Mouse (Mus musculus) left cerebral cortex, postnatal 4 days (tissue): ENCODE results near the gene Csnk2b. TPM values are rescaled to one million over a fixed set of nuclear protein-coding genes. Genes with fewer than 3 reads are reported as not detected.
"Not testable (repeated sequence)": the region's sequence is repeated elsewhere in the genome, so short reads cannot be mapped to it uniquely, and the experiment has no call there.

ENCODE experiments used
- DNase-seq: peaks from one replicate; pipeline ENCODE4 v3.0.0-alpha.2; 2022
- intact Hi-C: fragments of 180-260 bp; cut with DNase I; formaldehyde crosslinking; loops from one replicate; pipeline ENCODE4 v1.15.1; 2025
- total RNA-seq, 2 experiments: library from RNA; stranded (reverse); gene quantifications; 2 replicates each; pipeline ENCODE4 v1.2.3; 2021

The Csnk2b gene
- total RNA-seq, 2 experiments from 2014 or later = 210 to 214 TPM

DNA sequence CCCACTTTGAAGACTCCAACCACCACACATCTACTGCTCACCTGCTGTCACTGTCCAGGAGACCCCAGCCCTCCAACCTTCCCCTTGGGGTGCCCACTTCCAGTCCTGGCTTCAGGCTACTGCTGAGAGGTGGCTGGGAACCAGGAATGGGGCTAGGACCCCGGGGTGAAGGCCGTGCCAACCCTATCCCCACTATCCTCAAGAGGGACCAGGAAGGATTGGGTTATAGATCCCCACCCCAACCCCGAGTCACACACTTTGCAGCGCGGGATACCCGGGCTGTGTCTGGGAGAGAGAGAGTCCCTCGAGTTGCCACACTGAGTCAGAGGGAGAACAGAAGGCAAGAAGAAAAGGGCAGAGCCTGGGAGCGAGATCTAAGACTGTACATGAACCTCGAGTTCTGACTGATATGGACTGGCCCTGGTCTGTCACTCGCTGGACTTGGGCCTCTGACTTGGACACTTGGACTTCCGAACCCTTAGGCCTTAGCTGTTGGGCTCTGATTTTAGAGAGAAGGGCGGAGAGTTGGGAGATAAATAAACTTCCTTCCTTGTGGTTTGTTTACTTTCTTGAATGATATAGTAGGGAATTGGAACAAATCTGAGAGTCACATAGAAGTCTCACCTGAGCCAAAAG lies 2.5 kb upstream of the Csnk2b start:
- DNase-seq, intact Hi-C loops: not testable (repeated sequence)

DNA sequence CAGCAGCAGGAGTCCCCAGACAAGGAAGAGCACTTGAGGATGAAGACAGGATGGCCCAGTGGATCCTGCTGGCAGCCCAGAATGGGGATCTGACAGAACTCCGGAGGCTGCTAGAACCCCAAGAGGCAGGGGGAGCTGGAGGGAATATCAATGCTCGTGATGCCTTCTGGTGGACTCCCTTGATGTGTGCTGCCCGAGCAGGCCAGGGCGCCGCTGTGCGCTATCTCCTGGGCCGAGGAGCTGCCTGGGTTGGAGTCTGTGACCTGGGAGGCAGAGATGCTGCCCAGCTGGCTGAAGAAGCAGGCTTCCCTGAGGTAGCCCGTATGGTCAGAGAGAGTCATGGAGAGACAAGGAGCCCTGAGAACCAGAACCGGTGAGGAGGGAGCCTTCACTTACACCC lies 1.4 kb upstream of the Csnk2b start:
- intact Hi-C loops, DNase-seq: not testable (repeated sequence)

DNA sequence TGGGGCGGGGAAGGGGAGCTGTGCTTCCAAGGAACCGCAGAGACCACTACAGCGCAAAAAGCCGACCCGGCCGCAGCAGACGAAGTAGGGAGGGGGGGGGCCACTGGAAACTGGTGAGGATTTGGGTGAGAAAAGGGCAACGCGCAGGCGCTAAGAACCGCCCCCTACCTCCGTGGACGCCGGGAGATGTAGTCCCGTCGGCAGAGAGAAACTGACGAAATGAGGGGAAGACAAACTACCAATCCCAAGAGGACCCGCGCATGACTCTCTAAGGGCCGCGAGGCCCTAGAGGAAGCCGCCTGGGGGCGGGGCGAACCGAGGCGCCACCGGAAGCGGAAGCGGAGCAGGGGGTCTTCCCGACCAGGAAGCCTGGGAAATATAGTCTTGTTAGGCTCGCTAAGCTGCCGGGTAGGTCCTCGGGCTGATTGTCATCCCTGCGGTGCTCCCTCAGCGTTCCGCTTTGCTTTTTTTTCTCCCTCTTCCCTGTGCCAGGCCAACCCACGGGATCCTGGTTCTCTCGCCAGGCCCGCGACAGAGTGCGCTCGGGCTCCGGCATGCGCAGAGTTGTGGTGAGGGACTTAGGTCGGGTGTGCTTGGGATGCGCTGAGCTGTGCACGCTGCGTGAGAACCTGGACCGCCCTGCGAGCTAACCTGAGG lies 582 bp downstream of the Csnk2b start, which contains the start of gene Gpank1:
Gene Gpank1 (plus strand): TSS at position 313 of the 657 bp plus-strand sequence.
- intact Hi-C loops = no loop called here
- DNase-seq = peak; percentile 99

DNA sequence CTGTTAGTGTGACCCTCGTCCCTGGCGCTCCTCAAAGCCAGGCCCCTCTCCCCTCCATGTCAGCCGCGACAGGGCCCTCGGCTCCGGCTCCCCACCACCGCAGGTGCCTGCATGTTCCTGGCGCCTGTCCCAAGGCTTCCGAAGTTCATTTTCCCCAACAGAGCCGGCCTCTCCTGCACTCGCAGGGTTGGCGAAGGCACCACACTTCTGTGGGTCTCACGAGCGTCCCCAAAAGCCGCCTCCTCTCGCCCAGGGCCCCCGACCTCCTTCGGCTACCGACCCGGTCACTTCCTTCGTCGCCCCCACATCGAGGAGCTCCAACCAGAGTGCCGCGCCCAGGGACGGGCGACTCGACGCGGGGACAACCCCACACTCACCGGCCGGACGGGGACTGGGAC lies 1.1 kb downstream of the Csnk2b start:
- DNase-seq = peak; percentile 47

DNA sequence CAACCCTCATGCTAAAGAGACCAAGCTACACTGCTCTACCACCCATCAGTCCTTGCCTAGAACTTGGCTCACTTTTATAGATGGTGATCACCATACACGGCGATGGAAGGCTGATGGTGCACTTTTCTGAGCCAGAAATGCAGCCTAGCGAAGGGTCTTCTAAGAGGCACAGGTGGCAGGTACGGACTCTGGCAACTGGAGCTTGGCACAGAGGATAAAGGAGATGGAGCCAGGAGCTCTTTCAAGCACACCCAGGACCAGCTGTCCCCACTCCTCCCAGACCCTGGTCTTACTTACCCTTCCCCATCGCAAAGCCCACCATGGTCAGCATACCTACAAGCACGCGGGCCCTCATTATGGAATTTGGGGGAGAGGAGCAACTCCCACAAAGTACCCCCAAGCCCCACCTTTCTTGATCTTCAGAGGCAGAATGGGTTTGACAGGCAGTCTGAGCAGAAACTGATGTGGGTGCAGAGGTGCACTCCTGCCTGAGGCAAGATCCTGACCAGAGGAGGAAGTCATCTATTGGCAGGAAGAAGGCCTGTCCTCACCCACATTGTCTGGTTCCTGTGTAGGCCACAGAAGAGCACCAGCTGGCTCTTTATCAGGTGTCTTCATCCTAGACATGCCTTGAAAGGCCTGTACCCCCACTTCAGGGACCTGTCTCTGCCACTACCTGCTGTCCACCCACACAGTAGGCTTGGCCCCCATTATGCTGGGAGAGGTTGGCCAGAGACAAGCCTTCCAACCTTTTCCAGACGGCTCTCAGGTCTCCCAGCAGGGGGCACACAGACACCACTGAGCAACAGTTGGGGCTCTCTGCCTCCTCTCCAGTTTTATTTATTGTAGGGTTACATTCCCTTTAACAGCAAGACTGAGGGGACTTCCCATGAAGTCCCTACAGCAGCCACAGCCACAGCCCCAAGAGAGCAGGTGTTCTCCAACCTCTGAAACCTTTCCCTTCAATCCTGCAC lies 6.5 kb downstream of the Csnk2b start, which contains the start of gene Ly6g5b:
Gene Ly6g5b (minus strand): TSS at position 383 of the 974 bp plus-strand sequence.
- intact Hi-C loops = no loop called here
- no peak for DNase-seq

More for the DNA sequence above, 1.1 kb downstream of the Csnk2b start:
- intact Hi-C loops = no loop called here

DNA sequence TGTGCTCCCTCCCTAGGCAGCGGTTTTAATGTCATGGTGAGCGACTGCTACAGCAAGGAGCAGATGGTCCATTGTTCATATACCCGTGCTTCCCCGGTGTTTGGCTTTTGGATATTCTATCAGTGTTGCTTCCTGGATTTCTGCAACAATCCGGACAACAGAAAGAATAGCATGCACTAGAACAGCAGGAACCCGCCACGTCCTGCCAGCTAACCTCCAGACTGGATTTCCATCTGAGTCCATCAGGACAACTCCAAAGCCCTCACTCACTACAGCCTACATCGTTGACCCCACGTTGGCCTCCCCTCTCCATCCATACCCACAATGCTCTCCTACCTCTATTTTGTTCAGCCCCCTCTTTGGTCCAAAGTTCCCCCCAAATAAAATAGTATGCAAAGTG lies 10.1 kb downstream of the Csnk2b start:
- DNase-seq = no peak
- intact Hi-C loops = loop anchor here (5.0 kb wide), 1 partner anchor 99 kb away; no protein-coding TSS in a partner anchor

DNA sequence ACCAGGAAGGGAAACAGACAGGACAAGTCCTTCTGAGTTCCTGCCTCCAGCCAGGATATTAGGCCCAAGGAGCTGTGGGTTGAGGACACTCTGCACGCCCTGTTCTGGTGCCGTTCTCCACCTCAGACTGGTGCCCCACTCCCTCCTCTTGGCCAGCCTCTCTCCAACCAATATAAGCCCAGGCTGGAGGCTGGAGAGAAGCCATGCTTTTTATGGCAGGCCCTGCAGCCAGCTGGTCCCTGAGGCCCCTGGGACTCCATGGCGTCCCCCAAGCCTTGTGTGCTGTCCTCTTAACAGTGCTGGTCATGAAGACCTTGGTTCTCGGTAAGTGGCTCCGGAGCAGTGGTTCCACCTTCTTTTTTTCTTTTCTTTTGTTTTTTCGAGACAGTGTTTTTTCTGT lies 13.8 kb downstream of the Csnk2b start, which contains the start of gene Ly6g5c:
Gene Ly6g5c (plus strand): TSS at position 183 of the 400 bp plus-strand sequence.
- peak; percentile 70 for DNase-seq
- intact Hi-C loops = no loop called here

DNA sequence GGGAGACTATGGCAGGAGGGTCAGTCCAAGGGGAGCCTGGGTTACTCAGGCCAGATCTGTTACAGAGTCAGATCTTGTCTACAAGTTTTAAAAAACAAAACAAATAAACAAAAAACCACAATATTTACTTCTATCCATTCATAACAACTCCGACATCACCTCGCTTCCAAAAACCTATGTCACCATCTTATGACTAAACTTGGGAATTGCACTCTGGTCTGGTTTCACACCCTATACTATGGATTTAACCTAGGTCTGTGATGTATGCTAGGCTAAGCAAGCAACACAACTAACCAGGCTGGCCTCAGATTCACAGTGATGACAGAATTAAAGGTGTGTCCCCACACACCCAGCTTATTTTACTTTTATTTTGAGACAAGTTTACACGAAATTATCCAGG lies 15.3 kb downstream of the Csnk2b start:
- DNase-seq = no peak

DNA sequence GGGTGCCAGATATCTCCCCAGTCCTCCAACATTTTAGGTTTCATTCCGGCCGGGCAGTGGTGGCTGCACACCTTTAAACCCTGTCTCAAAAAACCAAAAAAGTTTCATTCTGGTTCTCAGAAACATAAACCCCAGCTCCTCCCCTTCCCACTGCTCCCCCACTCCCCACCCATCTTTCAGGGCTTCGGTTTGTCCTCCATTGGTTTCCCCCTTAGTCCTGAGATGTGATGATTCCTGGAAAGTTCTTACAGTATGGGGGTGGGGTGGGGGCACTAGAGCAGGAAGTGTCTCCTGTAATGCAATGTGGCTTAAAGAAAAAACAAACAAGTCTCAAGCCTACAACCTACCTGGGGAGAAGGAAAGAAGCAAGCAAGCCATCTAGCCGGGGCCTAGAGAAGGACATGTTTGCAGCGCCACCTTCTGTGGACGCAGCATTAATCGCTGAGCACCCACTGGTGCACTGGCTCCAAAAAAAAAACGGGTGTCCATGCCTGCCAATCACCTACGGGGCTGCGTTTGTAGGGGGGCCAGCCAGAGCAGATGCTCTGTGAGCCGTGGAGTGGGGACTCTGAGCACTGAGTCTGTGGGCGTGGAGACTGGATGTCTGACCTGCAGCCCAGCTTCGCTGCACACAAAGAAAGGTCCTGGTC lies 16.0 kb downstream of the Csnk2b start:
- intact Hi-C loops = no loop called here
- peak; percentile 71 for DNase-seq

More for the DNA sequence above, 15.3 kb downstream of the Csnk2b start:
- intact Hi-C loops = no loop called here

DNA sequence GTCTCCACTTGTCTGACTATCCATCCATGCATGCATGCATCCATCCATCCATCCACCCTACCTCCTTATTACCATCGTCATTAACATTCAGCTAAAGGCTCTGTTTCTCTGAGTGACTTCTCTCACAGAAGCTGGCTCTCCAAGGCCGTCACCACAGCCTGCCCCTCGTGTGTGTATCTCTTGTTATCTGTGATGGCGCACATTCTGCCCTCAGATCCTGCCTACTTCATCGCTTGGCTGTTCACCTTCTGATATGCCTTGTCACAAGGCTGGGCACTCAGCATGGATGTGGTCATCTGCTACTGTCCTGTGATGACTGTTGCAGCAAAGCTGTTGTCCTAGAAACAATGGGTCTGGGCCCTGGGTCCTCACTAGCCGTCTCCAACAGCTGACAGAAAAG lies 17.1 kb downstream of the Csnk2b start:
- no peak for DNase-seq
- intact Hi-C loops = no loop called here

DNA sequence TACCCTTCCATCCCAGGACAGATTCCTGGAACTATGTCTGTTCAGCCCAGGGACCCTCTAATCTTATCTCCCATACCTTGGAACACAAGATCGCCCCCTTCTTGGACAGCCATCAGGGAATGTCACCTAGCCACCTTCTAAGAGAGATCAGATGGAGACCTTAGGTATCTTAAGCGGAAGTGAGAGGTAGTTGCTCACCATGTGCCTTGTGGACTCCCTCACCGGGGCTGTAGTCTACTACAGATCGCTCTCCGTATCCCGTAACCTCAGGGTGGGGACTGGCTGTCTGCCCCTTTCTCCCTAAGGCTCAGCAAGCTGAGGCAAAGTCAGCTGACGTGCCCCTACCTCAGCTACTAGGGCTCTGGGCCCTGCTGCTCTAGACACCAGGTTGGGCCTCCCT lies 17.8 kb downstream of the Csnk2b start:
- intact Hi-C loops = no loop called here
- no peak for DNase-seq

DNA sequence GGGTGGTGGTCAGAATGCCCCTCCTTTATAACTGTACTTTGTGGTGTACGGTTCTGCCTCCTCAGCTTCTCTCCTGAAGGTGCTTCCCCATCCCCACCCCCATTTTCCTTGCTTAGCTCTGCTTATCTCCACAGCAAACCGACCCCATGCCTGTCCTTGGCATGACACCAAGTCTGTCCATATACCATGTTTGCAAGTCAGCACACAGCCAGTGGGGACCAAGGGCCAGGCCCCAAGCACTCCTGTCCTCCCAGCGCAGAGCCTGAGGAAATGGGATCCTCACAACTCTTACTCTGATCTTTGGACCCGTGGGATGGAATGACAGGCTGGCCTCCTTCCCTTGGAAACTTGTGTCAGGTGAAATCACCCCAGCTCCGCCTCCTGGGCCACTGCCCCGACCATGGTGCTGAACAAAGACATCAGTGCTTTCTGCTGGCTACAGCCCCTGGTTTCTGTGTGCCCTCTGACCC lies 18.6 kb downstream of the Csnk2b start:
- intact Hi-C loops = no loop called here
- DNase-seq = no peak

DNA sequence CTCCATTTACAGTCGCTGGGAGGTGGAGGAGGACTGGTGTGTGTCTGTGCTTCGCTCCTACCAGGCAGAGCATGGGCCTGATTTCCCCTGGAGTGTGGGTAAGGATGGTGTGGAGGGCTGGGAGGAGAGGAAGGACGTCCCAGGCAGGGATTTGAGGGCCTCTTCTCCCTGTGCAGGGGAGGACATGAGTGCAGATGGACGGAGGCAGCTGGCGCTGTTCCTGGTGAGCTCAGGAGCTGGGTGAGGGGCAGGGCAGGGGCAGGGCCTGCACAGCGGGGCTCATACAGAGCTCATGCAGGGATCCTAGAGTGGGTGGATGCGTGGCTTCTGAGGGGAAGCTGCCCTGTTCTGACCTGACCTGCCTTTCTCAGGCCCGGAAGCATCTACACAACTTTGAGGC lies 19.6 kb downstream of the Csnk2b start:
- DNase-seq = no peak
- intact Hi-C loops = no loop called here

DNA sequence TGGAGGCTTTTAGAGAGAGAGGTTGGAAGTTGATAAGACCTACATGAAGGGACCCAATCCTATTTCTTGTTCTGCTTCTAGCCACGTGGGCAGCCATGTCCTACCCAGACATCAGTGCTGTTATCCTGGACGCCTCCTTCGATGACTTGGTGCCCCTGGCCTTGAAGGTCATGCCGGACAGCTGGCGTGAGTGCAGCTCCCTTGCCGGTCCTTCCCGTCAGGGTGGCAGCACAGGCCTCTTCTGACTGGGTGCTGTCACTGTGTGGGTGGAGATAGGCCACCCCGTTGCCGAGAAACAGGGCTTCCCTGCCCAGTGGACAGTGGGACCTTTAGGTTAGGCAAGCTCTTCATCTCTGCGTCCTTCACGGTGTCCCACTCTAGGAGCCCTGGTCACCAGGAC lies 20.7 kb downstream of the Csnk2b start:
- no peak for DNase-seq
- intact Hi-C loops = no loop called here

DNA sequence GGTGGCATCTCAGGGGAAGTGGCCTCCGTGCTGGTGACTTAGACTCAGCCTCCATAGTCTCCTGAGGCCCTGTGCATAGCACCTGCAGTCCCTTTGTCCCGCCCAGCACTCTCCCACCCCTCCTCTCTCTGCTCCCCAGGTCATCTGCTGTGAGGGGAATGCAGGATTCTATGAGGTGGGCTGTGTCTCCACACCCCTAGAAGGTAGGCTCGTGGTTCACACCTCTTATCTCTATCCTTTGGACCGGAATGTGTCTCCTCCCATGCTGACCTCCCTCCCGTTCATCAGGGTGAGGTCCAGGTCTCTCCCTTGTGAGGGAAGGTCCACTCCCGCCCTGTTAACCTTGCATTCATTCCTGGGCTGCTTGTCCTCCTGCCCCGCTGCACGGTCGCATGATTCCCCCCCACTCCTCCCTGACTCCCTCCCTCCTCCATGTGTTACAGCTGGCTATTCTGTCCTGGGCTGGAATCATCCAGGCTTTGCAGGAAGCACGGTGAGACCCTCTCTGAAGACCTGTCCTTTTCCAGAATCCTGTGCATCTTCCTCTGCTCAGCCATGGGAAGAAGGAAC lies 21.6 kb downstream of the Csnk2b start:
- intact Hi-C loops = no loop called here
- no peak for DNase-seq

DNA sequence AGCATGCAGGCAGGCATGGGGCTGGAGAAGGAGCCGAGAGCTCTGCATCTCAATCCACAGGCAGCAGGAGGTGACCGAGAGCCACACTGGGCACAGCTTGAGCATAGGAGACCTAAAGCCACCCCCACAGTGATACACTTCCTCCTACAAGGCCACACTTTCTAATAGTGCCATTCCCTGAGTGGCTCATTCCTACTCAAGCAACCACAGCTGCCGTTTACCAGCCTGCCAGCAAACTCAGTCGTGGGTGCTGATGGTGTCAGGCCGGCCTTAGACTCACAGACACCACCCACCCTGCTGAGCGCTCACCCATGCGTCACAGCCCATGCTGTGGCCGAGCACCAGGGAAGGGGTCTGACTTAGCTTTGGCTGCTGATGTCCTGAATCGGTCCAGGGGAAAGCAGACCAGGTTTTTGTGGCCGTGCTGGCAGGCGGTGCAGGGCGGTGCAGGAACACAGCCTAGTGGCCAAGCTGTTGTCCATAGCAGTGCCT lies 24.6 kb downstream of the Csnk2b start:
- peak; percentile 61 for DNase-seq
- intact Hi-C loops = no loop called here

DNA sequence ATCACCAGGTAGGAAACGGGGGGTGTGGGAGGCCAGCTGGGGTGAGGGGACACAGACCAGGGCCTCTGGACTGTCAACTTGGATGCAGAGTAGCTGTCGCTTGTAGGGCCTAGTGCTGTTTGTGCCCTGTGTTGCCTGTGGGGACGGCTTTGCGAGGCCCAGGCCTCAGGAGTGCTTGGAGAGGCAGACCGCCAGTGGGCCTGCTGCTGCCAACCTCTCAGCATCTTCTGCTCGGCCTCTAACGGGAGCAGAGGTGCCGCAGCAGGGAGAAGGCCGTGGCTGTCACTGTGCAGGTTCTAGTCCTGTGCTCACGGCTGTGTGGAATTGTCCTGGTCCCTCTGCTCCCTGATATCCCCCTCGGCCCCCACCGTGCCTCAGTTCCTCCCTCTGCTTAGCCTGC lies 25.3 kb downstream of the Csnk2b start:
- DNase-seq = no peak
- intact Hi-C loops = no loop called here

DNA sequence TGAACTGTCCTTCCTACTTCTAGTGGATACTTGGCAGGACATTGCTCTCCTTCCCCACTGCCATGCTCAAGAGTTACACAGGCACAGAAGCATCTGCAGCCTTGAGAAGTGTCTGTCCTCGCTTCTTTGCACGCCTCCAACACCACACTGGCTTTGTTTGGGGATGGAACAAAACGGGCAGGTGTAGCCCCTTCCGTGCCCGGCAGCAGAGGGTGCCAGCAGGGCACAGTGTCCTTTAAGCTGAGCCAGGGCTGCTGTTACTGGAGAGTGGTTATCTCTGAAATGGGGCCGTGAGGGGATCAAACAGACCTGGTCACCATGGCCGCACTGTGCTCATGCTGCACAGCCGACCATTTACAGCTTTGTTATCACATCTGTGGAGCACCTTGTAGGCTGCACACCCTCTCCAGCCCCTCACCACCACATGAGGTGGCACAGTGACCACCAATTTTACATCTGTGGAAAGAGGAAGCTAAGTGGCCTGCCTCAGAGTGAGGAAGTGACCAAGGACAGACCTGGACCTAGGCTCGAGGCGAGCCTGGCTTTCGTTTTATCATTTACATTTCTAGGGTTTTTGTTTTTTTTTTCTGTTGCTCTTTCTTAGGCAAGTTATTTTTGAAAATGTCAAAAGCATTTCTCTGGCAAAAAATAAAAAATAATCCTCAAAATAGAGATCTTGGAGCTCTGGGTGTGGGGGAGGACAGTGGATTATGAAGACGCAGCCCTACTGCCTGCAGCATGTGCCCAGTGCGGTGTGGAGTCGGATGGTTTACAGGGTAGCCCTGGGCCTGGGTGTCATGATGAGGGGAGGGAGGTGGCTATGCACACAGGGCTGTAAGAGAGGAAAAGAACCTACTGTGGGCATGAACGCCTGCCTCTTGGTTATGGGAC lies 27.1 kb downstream of the Csnk2b start:
- DNase-seq = no peak
- intact Hi-C loops = no loop called here
